Mouse (Mus musculus): ENCODE data around the gene Selenom.

DNA sequence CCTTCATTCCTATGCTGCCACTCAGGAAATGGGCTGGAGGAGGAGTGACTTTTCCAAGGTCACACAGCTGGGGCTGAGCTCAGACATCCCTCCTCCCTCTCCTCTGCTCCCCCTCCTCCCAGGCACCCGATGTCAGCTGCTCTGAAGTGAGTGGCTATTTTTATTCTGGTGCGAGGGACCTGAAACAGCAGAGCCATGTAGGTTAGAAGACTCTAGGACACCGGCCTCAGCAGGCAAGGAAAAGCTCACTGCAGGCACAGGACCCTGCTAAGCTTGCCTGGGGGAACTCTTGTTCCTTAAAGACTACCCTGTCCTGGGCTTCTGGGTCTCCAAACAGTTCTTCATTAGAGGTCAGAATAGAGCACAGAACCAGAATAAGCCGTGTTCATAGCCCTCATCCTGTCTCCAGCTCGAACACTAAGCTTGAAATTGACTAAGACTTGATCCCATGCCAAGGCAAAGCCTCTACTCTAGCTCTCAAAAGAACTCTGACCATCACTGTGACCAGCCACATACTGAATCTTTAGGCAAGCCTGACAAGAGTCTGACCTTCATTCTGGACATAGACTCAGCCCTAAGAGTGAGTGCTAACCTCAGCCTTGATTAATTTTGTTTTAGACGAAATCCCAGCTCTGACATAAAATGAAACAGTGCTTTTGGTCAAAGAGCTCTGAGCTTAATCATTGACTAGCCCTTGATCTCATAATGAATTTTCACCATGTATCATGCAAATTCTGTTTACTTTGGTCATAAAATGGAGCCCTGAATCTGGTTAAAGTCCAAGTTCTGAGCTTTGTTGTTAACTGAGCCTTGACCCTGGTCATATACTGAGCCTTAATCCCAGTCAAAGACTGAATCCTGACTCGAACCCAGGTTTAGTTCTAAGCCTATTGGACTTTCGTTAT is 5.1 kb upstream of the Selenom start:
- TF ChIP-seq CTCF (IDR thresholded peaks at IDR 0.05; ENCODE audit: borderline replicate concordance, insufficient read depth, low read depth, low read length) (no peak), POLR2A (IDR thresholded peaks at IDR 0.05; ENCODE audit: borderline replicate concordance, insufficient read depth, low read length) (no peak)
